Mouse (Mus musculus): ENCODE measurements at regions not wholly inside any gene's neighbourhood (a gene's known extent, or its start where the extent isn't known, plus 50 kb on each side); places are given as distances from the start of the nearest gene placed in this dataset.

DNA sequence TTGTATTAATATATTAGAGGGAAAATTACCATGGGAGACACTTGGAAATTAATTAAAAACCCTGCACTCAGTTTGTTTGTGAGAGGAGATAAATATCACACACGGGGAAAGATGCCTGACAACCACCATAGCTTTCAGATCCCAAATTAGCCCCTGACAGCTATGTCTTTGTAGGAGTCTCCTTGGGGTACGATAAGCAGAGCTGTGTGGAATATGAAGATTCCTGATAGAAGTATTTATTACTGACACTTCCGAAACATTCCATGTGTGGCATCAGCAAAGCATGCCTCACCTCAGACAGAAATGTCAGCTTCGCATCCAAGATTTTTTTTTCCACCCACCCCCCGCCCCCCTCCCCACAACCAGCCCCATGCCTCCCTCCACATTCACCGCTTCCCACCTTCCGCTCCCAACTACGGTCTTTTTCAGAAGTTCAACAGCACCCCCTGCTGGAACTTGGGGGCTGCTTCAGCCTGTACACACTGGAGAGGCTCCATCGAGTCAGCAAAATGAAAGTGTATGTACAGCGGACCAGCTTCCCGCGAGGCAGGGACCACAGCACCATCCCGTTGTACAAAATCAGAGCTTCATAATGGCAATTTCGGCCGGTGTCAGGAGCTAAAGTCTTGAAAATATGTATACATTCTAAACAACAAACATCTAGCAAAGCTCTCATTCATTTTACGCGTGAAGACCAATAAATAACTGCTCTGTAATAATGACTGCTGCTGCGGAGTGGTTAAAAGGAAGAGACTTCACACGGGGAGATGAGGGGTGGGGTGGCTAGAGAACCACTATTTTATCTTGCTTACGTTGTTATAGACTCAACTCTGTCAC, 66.7 kb downstream of the Rwdd3 start:
- peak; percentile 84 for TF ChIP-seq CTCF (conservative IDR thresholded peaks at IDR 0.05)
- peak overlapping the region; percentile 85 for H3K27ac ChIP-seq
- peak overlapping the region; percentile 60 for H3K4me3 ChIP-seq

GRCm38 (mm10) chr3:121102871-121103270, 68.6 kb downstream of the Rwdd3 start:
- no peak for DNase-seq (ENCODE audit: low spot score in 2 of 2)
- Histone ChIP-seq H3K4me3 (peak overlapping the region; percentile 10; the same call in 1 of the 2 replicates), H3K27ac (peak overlapping the region; percentile 77)
- TF ChIP-seq CTCF (conservative IDR thresholded peaks at IDR 0.05) = no peak

More for the DNA sequence above, 66.7 kb downstream of the Rwdd3 start:
- peak; percentile 90 to 91 for DNase-seq (ENCODE audit: low spot score in 2 of 2)

DNA sequence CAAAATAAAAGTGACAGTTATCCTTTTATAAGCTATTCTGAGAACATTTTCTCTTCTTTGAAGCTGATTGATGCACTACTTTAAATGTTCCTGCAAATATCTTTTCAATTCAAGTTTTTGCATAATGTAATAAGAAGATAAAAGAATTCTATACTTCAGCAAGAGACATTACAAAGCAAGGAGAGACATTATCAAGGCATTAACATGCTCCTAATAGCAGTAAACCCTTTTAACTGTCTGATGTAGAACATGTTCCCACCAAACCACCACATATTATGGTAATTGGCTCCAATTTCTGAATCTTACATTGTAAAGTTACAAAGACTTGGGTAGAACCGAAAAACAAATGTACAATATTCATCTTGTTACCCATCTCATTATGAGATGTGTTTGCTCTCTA, 69.4 kb downstream of the Rwdd3 start:
- no peak overlapping the region for H3K4me3 ChIP-seq
- H3K27ac ChIP-seq = peak overlapping the region; percentile 77
- no peak for DNase-seq (ENCODE audit: low spot score in 2 of 2)
- no peak for TF ChIP-seq CTCF (conservative IDR thresholded peaks at IDR 0.05)

- DNase-seq (ENCODE audit: low spot score in 2 of 2) = no peak
- no peak overlapping the region for H3K27ac ChIP-seq
- H3K4me3 ChIP-seq = no peak overlapping the region
- TF ChIP-seq CTCF (conservative IDR thresholded peaks at IDR 0.05) = no peak
Observed at GRCm38 (mm10) chr3:121100211-121100860, 71.2 kb downstream of the Rwdd3 start.

DNA sequence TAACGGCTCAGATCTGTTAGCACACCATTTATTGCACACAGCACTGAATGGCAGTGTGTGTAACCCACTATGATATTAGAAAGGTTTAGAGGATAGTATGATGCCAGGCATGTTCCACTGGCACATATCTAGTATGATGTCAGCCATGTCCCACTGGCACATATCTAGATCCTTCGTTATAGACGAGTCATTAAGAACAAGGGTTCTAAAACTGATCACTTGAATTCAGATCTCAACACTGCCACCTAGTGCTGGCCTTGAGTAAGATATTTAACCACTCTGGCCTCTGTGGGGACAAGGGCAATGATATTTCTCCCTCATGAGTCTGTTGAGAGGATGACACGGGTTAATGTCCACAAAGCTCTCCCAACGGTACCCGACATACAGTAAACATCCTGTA, 78.0 kb downstream of the Rwdd3 start:
- peak; percentile 52 to 68 for DNase-seq (ENCODE audit: low spot score in 2 of 2)
- no peak overlapping the region for H3K4me3 ChIP-seq
- H3K27ac ChIP-seq = no peak overlapping the region
- peak; percentile 87 for TF ChIP-seq CTCF (conservative IDR thresholded peaks at IDR 0.05)

- TF ChIP-seq CTCF (conservative IDR thresholded peaks at IDR 0.05) = no peak
- Histone ChIP-seq H3K4me3 (no peak overlapping the region), H3K27ac (no peak overlapping the region)
- no peak for DNase-seq (ENCODE audit: low spot score in 2 of 2)
Observed at GRCm38 (mm10) chr3:121088724-121089123, 82.8 kb downstream of the Rwdd3 start.

DNA sequence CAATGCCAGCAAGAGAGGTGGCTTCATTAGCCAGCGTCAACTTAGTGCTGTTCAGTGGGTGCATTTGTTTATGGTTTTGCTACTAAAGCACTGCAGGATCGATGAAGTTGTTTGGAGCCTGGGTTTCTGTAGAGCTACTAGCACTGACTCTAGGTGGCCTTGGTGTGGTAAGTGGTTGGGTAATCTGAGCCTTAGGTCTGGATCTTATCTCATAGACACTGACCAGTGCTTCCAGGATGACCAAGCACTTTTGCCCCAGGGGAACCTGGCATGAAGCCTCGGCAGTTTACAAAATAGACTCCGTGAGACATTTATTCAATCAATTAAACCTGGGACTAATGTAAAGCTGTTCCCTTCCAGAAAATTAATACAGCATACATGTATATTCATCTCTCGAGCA, 102.8 kb downstream of the Rwdd3 start:
- no peak for DNase-seq (ENCODE audit: low spot score in 2 of 2)
- no peak overlapping the region for H3K27ac ChIP-seq
- no peak for TF ChIP-seq CTCF (conservative IDR thresholded peaks at IDR 0.05)
- no peak overlapping the region for H3K4me3 ChIP-seq

GRCm38 (mm10) chr3:121035904-121036549, 135.5 kb downstream of the Rwdd3 start:
- H3K4me3 ChIP-seq = no peak overlapping the region
- no peak for DNase-seq (ENCODE audit: low spot score in 2 of 2)
- TF ChIP-seq CTCF (conservative IDR thresholded peaks at IDR 0.05) = no peak
- H3K27ac ChIP-seq = no peak overlapping the region

GRCm38 (mm10) chr3:121025546-121026157, 145.8 kb downstream of the Rwdd3 start:
- DNase-seq (ENCODE audit: low spot score in 2 of 2) = no peak
- no peak overlapping the region for H3K4me3 ChIP-seq
- H3K27ac ChIP-seq = no peak overlapping the region
- no peak for TF ChIP-seq CTCF (conservative IDR thresholded peaks at IDR 0.05)

DNA sequence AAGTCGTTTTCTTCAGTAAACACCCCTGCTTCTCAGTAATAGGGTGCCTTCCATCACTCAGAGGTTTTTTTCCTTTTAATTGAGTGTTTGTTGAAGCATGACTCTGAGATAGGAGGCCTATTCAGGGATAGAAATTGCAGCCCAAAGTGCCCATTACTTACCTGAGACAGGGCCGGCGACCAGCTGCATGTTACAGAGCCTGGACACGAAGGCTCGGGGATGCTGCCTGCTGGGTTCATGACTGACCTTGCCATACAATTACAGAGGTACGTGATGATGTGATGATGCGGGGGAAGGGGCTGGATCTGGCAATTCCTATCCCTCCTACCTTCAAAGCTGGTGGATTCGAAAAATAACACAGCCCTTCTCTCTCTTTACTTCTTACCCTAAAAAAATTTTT, 146.7 kb downstream of the Rwdd3 start:
- Histone ChIP-seq H3K27ac (no peak overlapping the region), H3K4me3 (no peak overlapping the region)
- no peak for DNase-seq (ENCODE audit: low spot score in 2 of 2)
- TF ChIP-seq CTCF (conservative IDR thresholded peaks at IDR 0.05) = no peak

GRCm38 (mm10) chr3:121021126-121021848, 150.2 kb downstream of the Rwdd3 start:
- DNase-seq (ENCODE audit: low spot score in 2 of 2) = no peak
- TF ChIP-seq CTCF (conservative IDR thresholded peaks at IDR 0.05) = no peak
- Histone ChIP-seq H3K4me3 (no peak overlapping the region), H3K27ac (no peak overlapping the region)

- DNase-seq (ENCODE audit: low spot score in 2 of 2) = peak; percentile 15 to 23
- no peak for TF ChIP-seq CTCF (conservative IDR thresholded peaks at IDR 0.05)
- Histone ChIP-seq H3K27ac (no peak overlapping the region), H3K4me3 (no peak overlapping the region)
Observed at GRCm38 (mm10) chr3:121009223-121009622, 162.3 kb downstream of the Rwdd3 start.
